Mouse (Mus musculus) stomach, embryonic 16.5 days (tissue): ENCODE results near the gene Olfr1013. TPM values are rescaled to one million over a fixed set of nuclear protein-coding genes. Genes with fewer than 3 reads are reported as not detected.

ENCODE experiments used
- polyA plus RNA-seq: library from polyadenylated mRNA; unstranded; fragments of >200 nt; fragmentation: Nextera tagmentation; extraction: Ambion mirVana; gene quantifications from 2 replicates; pipeline ENCODE4 v1.2.1, GENCODE M21; 2015

Gene Olfr1013
- polyA plus RNA-seq, 1 experiment from 2014 or later: not detected

Other genes starting within 250 kb of the Olfr1013 start
- 19.1 and 25.6 TPM in 2 replicates for gene 4833423E24Rik, start 248.1 kb upstream of the Olfr1013 start, polyA plus RNA-seq
- not detected in 2 replicates for gene Olfr996, start 187.9 kb upstream of the Olfr1013 start, polyA plus RNA-seq
- not detected in 2 replicates for gene Olfr998, start 178.2 kb upstream of the Olfr1013 start, polyA plus RNA-seq
- gene Olfr1000, start 155.2 kb upstream of the Olfr1013 start, polyA plus RNA-seq: not detected in 2 replicates
- gene Olfr1002, start 116.4 kb upstream of the Olfr1013 start, polyA plus RNA-seq: not detected in 2 replicates
- gene Olfr154, start 102.6 kb upstream of the Olfr1013 start, polyA plus RNA-seq: not detected in 2 replicates
- gene Olfr1006, start 88.3 kb upstream of the Olfr1013 start, polyA plus RNA-seq: not detected in 2 replicates
- gene Olfr1008, start 77.7 kb upstream of the Olfr1013 start, polyA plus RNA-seq: not detected in 2 replicates
- not detected in 2 replicates for gene Olfr1009, start 51.7 kb upstream of the Olfr1013 start, polyA plus RNA-seq
- not detected in 2 replicates for gene Olfr1012, start 4.3 kb upstream of the Olfr1013 start, polyA plus RNA-seq
- not detected in 2 replicates for gene Olfr1014, start 5.6 kb downstream of the Olfr1013 start, polyA plus RNA-seq
- gene Olfr1015, start 14.9 kb downstream of the Olfr1013 start, polyA plus RNA-seq: not detected in 2 replicates
- not detected in 2 replicates for gene Olfr1016, start 35.4 kb downstream of the Olfr1013 start, polyA plus RNA-seq
- gene Olfr1018, start 51.4 kb downstream of the Olfr1013 start, polyA plus RNA-seq: not detected in 2 replicates
- gene Olfr1019, start 78.4 kb downstream of the Olfr1013 start, polyA plus RNA-seq: not detected in 2 replicates
- gene Olfr1020, start 79.9 kb downstream of the Olfr1013 start, polyA plus RNA-seq: not detected in 2 replicates
- not detected in 2 replicates for gene Olfr1022, start 101.5 kb downstream of the Olfr1013 start, polyA plus RNA-seq
- not detected in 2 replicates for gene Olfr1023, start 118.5 kb downstream of the Olfr1013 start, polyA plus RNA-seq
- gene Olfr1024, start 138.0 kb downstream of the Olfr1013 start, polyA plus RNA-seq: not detected in 2 replicates
- gene Olfr1025-ps1, start 148.1 kb downstream of the Olfr1013 start, polyA plus RNA-seq: not detected in 2 replicates
- not detected in 2 replicates for gene Olfr1026, start 154.5 kb downstream of the Olfr1013 start, polyA plus RNA-seq
- gene Olfr1028, start 183.3 kb downstream of the Olfr1013 start, polyA plus RNA-seq: not detected in 2 replicates
- not detected in 2 replicates for gene Olfr1029, start 206.8 kb downstream of the Olfr1013 start, polyA plus RNA-seq
- gene Olfr1030, start 212.2 kb downstream of the Olfr1013 start, polyA plus RNA-seq: not detected in 2 replicates
- gene Olfr1031, start 223.2 kb downstream of the Olfr1013 start, polyA plus RNA-seq: not detected in 2 replicates
- not detected in 2 replicates for gene Olfr1032, start 238.4 kb downstream of the Olfr1013 start, polyA plus RNA-seq